Mouse (Mus musculus) C2C12 (cell line): ENCODE measurements around the gene Fitm1. TPM values are rescaled to one million over a fixed set of nuclear protein-coding genes. Genes with fewer than 3 reads are reported as not detected.

Source experiments
- H3K27me3 ChIP-seq: one replicate; pipeline ENCODE4 v1.6.1; 2011; ENCODE audit not compliant: control insufficient read depth, insufficient read depth, insufficient read length
- H3K36me3 ChIP-seq: one replicate; pipeline ENCODE4 v1.6.1; 2011; ENCODE audit not compliant: control insufficient read depth, insufficient read depth
- H3K4me3 ChIP-seq: one replicate; pipeline ENCODE4 v1.5.1; 2011; ENCODE audit warnings: mild to moderate bottlenecking, control low read depth; ENCODE audit not compliant: poor library complexity, insufficient read depth, severe bottlenecking
- H3K79me2 ChIP-seq: one replicate; pipeline ENCODE4 v1.6.1; 2011; ENCODE audit not compliant: control insufficient read depth, insufficient read depth
- H3K79me3 ChIP-seq: one replicate; pipeline ENCODE4 v1.6.1; 2011; ENCODE audit warnings: low read depth, control low read depth
- H3ac ChIP-seq: one replicate; pipeline ENCODE3; 2011; ENCODE audit warnings: low read depth; ENCODE audit not compliant: control insufficient read depth, insufficient read length
- CEBPB ChIP-seq: IDR thresholded peaks from one replicate; pipeline ENCODE4 v1.6.1; 2011; ENCODE audit warnings: low read depth, mild to moderate bottlenecking, control low read depth, moderate library complexity
- CTCF ChIP-seq: IDR thresholded peaks from one replicate; pipeline ENCODE4 v1.5.1; 2011; ENCODE audit not compliant: control insufficient read depth, insufficient read depth, insufficient read length
- FOSL1 ChIP-seq: IDR thresholded peaks from one replicate; pipeline ENCODE4 v1.8.0; 2011; ENCODE audit warnings: mild to moderate bottlenecking, low read length; ENCODE audit not compliant: poor library complexity, insufficient read depth, severe bottlenecking
- MAX ChIP-seq: IDR thresholded peaks from one replicate; pipeline ENCODE4 v1.6.1; 2011; ENCODE audit warnings: mild to moderate bottlenecking, control low read depth
- MYOD1 ChIP-seq: IDR thresholded peaks from one replicate; pipeline ENCODE4 v1.6.1; 2011; ENCODE audit warnings: low read depth; ENCODE audit not compliant: control insufficient read depth, insufficient read length
- MYOG ChIP-seq: IDR thresholded peaks from one replicate; pipeline ENCODE4 v1.6.1; 2011; ENCODE audit not compliant: control insufficient read depth, insufficient read length; ENCODE audit errors: extremely low read depth
- USF1 ChIP-seq: IDR thresholded peaks from one replicate; pipeline ENCODE4 v1.6.1; 2011; ENCODE audit warnings: low read depth, mild to moderate bottlenecking, control low read depth, moderate library complexity
- polyA plus RNA-seq: library from polyadenylated mRNA; unstranded; fragments of >200 nt; fragmentation: generic; extraction: Trizol; gene quantifications from one replicate; pipeline ENCODE4 v1.2.1, GENCODE M21; 2012; ENCODE audit warnings: missing spikeins

Gene Fitm1
- polyA plus RNA-seq, 1 experiment = 0.40 TPM

DNA sequence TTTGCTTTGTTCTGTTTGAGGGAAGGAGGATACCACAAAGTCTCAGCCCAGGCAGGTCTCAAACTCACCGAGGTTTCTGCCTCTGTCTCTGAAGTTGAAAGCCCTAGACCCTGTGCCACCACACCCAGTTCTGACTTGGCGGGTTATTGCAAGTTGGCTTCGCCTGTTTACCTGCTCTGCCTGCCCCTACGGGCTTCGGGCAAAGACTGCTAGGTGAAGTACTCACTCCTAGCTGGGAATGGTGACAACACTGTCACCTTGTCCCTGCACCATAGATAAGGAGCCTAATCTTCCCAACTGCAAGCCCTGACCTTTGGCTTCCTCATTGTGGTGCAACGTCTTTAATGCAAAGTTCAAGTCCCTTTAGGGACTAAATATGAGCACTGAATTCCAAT lies 10.1 kb downstream of the Fitm1 start:
- H3K79me2 ChIP-seq = peaks cover 15% of the 10 kb centered on the region
- no peak overlapping the region for H3K4me3 ChIP-seq
- H3K27me3 ChIP-seq = no peaks in the 10 kb centered on the region
- H3K79me3 ChIP-seq = peaks cover 5% of the 10 kb centered on the region
- peaks cover 13% of the 10 kb centered on the region for H3K36me3 ChIP-seq
- no peak overlapping the region for H3ac ChIP-seq
- TF ChIP-seq FOSL1 = no peak
- TF ChIP-seq USF1 = no peak
- no peak for TF ChIP-seq CTCF
- no peak for TF ChIP-seq MYOD1
- no peak for TF ChIP-seq CEBPB
- no peak for TF ChIP-seq MYOG
- no peak for TF ChIP-seq MAX

GRCm38 (mm10) chr14:55586149-55586548 lies 10.7 kb downstream of the Fitm1 start:
- H3K36me3 ChIP-seq = peaks cover 13% of the 10 kb centered on the region
- H3K27me3 ChIP-seq = no peaks in the 10 kb centered on the region
- no peak overlapping the region for H3ac ChIP-seq
- H3K79me3 ChIP-seq = peaks cover 5% of the 10 kb centered on the region
- H3K4me3 ChIP-seq = no peak overlapping the region
- TF ChIP-seq FOSL1 (no peak), MYOD1 (no peak), CTCF (no peak), USF1 (no peak), MAX (no peak)
- peaks cover 16% of the 10 kb centered on the region for H3K79me2 ChIP-seq

DNA sequence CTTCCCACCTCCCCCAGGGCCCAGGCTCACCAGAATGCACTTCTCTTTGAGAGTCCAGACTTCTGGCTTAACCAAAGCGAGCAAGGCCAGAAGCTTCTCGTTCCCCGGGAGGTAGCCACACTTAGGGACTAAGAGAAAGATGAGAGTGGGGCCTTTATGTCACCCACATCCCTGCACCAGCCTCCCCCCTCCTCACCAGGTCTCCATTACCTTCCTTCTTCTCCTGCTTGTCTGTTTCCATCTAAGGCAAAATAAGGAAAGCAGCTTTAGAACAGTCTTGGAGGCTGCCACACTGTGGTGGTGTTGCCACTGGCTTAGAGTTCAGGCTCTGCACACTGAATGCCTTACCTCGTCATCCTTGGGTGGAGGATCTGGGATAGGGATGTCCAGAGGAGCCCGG lies 13.9 kb downstream of the Fitm1 start:
- Histone ChIP-seq H3K79me2 (peaks cover 43% of the 10 kb centered on the region), H3K4me3 (no peak overlapping the region), H3K36me3 (peaks cover 16% of the 10 kb centered on the region), H3ac (no peak overlapping the region), H3K27me3 (no peaks in the 10 kb centered on the region), H3K79me3 (peaks cover 23% of the 10 kb centered on the region)
- TF ChIP-seq CEBPB (no peak), MAX (no peak), MYOD1 (no peak), CTCF (no peak)

- TF ChIP-seq CTCF = no peak
- TF ChIP-seq FOSL1 = no peak
- no peak for TF ChIP-seq USF1
- no peak for TF ChIP-seq MAX
- TF ChIP-seq MYOG = no peak
- no peak for TF ChIP-seq MYOD1
- TF ChIP-seq CEBPB = no peak
- H3K79me3 ChIP-seq = peaks cover 23% of the 10 kb centered on the region
- H3K4me3 ChIP-seq = peak overlapping the region; percentile 89
Measured at GRCm38 (mm10) chr14:55589771-55590448, 14.5 kb downstream of the Fitm1 start.

GRCm38 (mm10) chr14:55590748-55591330 lies 15.4 kb downstream of the Fitm1 start, which contains the start of gene Psme2:
Psme2 (minus strand) TSS chr14:55591113.
- TF ChIP-seq FOSL1 (no peak), CEBPB (no peak), CTCF (no peak), MYOG (no peak), USF1 (no peak), MYOD1 (no peak), MAX (no peak)
- Histone ChIP-seq H3K79me2 (peaks cover 44% of the 10 kb centered on the region), H3K4me3 (peak within 1 kb of the TSS; percentile 89), H3ac (peak within 1 kb of the TSS; percentile 92), H3K79me3 (peaks cover 23% of the 10 kb centered on the region), H3K27me3 (no peaks in the 10 kb centered on the region), H3K36me3 (peaks cover 30% of the 10 kb centered on the region)

More at GRCm38 (mm10) chr14:55589771-55590448, 14.5 kb downstream of the Fitm1 start:
- peaks cover 44% of the 10 kb centered on the region for H3K79me2 ChIP-seq
- H3K27me3 ChIP-seq = no peaks in the 10 kb centered on the region
- H3ac ChIP-seq = peak overlapping the region; percentile 74
- peaks cover 22% of the 10 kb centered on the region for H3K36me3 ChIP-seq
